Mouse (Mus musculus) gastrocnemius, postnatal 25 days (tissue): Measurements from ENCODE around the gene Snx3. TPM values are rescaled to one million over a fixed set of nuclear protein-coding genes. Genes with fewer than 3 reads are reported as not detected.

Experiments
- DNase-seq: peaks from one replicate; pipeline ENCODE4 v3.0.0; 2022
- long read RNA-seq, 2 experiments: library from polyadenylated mRNA; stranded (forward); transcript quantifications; one replicate each; pipeline ENCODE4 v2.0.0; 2021
- total RNA-seq, 2 experiments: library from RNA; stranded (reverse); gene quantifications; 1 replicate in 1 of 2; 2 replicates in 1 of 2; pipeline ENCODE4 v1.2.3; 2021

The Snx3 gene
- total RNA-seq: 100 to 1,000 TPM; 140 to 157 TPM
- long read RNA-seq, experiment 1, transcript Snx3-201 (4 exons, 1,401 nt): major isoform, 320 of 341 reads
- long read RNA-seq, experiment 1, partial matches to known transcripts: 3 of 341 reads
- long read RNA-seq, experiment 1, other reads (novel, unspliced or antisense): 15 of 341 reads
- long read RNA-seq, experiment 2, transcript Snx3-201 (4 exons, 1,401 nt): major isoform, 250 of 267 reads
- long read RNA-seq, experiment 2, partial matches to known transcripts: 6 of 267 reads
- long read RNA-seq, experiment 2, other reads (novel, unspliced or antisense): 11 of 267 reads

GRCm38 (mm10) chr10:42501775-42502348 is at the start of gene Snx3:
Gene Snx3, plus strand, starts transcription at chr10:42502030.
- peak; percentile 99 for DNase-seq

- no peak for DNase-seq
These were observed 47.6 kb upstream of the Snx3 start for GRCm38 (mm10) chr10:42454266-42454665.

DNA sequence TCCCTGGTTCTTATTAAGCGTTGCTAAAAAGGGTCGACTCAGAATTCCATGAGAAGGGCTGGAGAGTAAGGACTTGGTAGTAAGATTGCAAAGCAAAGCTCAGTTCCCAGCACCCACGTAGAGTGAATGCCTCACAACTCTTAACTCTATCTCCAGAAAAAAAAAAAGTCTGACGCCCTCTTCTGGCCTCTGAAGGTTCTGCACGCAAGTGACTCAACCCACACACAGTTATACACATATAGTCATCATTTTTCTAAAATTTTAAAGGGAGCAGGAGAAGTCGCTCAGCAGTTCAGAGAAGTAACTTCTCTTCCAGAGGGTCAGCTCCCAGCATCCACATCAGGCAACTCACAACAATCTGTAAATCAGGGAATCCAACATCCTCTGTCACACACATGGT is 47.1 kb upstream of the Snx3 start:
- no peak for DNase-seq

GRCm38 (mm10) chr10:42455981-42456380 is 45.8 kb upstream of the Snx3 start:
- no peak for DNase-seq

DNA sequence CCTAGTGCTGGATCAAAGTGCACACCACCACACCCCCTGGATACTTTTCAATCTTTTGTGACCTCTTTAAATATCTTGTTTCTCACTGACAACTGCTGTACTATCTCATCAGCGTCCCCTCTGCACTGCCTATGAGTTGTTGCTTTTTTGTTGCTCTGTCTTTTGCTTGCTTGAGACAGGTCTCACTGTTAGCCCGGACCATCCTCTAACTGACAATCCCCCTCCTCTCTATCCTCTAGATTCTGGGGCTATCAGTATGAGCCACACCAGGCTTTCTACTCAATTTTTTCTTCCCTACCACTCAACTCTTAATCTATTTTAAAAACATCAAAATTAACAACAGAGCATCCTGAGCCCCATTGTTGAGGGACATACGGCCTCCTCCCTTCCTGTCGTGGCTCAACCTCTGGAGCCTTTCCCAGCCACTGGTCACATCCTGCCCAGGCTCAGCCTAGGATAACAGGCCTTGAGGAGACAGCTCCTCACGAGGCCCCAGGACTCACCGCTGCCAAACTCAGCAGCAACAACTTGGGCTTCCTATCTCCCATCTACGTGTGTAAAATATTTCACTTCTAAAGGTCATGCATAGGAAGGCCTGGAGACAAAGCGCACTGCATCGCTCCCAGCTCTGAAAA is 44.2 kb upstream of the Snx3 start:
- DNase-seq: peak; percentile 61

DNA sequence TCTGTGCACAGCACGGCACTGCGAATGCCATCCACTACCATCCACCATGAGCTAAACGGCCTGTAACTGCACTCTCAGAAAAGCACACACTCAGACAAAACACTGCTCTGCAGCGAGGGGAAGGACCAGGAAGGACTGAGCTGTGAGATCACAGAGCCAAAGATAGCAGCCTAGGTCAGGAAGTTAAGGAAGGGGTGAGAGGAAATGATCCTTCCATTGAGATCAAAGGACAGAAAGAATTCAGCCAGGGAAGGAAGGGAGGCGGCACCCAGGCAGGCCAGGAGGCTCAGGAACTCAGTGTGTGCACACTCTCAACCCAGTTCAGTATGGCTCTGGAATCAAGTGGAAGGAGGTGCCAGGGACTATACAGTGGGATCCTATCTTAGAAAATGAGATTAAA is 37.6 kb upstream of the Snx3 start:
- no peak for DNase-seq

DNA sequence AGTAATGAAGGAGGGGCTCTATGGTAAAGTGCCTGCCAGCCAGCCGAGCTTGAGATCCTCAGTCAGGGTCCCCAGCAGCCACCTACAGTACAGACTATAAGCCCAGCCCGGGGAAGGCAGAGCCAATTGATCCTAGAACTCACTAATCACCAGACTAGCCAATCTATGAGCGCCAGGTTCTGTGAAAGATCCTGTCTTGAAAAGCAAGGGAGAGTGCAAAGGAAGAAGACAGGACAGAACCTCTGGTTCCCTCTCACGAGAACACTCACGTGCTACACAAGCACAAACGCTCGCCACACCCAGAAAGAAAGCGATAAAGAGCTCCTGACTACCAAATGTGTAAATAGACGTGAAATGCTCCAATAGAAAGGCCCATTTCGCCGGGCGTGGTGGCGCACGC is 37.0 kb upstream of the Snx3 start:
- no peak for DNase-seq

DNA sequence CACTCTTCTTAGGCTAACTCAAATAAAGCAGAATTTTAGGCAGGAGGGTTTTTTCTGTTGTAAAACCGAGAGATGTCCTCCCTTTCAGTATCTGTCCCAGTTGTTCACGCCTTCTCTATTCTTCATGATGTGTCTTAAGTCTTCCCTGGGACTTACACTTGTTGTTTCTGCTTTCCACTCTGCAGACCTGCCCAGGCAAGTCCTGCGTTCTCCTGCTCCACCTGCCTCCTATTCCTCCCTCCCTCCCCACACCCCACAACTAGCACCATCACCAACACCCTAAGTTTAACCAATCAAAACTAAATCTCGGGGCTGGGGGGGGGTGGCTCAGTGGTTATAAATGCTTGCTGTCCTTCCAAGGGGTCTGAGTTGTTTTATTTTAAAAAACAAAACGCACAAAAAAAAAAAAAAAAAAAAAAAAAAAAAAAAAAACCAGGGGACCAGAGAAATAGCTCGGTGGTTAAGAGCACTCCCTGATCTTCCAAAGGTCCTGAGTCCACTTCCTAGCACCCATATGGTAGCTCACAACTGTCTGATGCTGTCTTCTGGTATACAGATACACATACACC is 26.8 kb upstream of the Snx3 start:
- no peak for DNase-seq

DNA sequence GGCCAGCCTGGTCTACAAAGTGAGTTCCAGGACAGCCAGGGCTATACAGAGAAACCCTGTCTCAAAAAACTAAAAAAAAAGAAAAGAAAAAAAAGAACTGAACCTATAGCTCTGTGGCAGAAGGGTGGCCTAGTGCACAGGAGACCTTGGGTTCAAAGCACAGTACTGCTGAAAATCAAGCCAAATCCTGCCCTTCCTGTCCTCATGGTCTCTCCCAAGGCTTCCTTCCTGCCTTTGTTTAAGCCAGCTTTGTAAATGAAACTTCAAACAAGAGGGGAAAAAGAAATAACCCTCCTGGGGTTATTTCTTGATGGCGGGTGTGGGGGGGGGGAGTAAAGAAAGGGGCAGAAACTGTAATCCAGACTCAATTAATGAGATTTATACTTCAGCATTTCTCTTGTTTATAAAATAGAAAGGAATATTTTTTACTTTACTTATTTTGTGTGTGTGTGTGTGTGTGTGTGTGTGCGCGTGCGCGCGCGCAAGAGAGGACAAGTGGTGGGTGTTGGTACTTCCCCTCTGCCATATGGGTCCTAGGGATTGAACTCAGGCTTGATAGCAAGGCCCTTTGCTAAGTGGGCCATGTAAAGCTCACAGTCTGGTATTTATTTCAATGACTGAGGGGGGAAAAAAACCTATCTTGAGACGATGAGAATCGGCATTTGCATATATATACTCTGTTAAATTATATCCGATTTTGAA is 24.9 kb upstream of the Snx3 start:
- no peak for DNase-seq

GRCm38 (mm10) chr10:42477550-42478340 is 24.1 kb upstream of the Snx3 start:
- no peak for DNase-seq

GRCm38 (mm10) chr10:42478341-42478720 is 23.5 kb upstream of the Snx3 start, which contains the start of gene Afg1l:
Gene Afg1l, minus strand, starts transcription at chr10:42478565.
- DNase-seq: peak; percentile 95

GRCm38 (mm10) chr10:42480719-42481118 is 21.1 kb upstream of the Snx3 start:
- no peak for DNase-seq

DNA sequence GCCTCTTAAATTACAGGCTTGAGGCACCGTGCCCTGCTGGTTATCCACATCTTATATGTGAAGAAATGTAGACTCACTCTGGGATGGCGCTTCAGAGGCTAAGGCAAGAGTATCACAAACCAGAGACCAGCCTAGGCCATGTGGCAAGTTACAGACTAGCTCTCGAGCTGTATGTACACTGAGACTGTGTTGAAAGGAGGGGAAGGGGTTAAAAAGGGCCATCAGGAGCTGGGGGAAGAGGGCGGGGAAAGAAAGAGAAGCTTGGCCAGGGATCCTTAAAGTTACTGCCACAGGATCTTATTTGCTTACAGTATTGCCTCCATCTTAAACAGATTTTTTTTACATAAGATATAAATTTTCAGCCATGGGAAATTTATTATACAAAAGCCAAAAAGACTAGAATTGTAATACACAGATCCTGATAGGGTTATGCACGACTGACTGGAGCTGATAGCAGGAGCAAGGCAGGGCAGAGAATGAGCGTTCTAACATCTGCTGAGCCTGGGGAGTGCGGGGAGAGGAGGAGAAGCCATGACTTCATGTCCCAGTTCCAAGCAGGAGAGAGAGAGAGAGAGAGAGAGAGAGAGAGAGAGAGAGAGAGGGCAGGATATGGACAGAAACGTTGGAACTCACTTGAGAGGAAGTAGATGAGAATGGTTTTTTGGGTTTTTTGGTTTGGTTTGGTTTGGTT is 13.1 kb upstream of the Snx3 start:
- no peak for DNase-seq

GRCm38 (mm10) chr10:42491158-42491557 is 10.7 kb upstream of the Snx3 start:
- DNase-seq: no peak

DNA sequence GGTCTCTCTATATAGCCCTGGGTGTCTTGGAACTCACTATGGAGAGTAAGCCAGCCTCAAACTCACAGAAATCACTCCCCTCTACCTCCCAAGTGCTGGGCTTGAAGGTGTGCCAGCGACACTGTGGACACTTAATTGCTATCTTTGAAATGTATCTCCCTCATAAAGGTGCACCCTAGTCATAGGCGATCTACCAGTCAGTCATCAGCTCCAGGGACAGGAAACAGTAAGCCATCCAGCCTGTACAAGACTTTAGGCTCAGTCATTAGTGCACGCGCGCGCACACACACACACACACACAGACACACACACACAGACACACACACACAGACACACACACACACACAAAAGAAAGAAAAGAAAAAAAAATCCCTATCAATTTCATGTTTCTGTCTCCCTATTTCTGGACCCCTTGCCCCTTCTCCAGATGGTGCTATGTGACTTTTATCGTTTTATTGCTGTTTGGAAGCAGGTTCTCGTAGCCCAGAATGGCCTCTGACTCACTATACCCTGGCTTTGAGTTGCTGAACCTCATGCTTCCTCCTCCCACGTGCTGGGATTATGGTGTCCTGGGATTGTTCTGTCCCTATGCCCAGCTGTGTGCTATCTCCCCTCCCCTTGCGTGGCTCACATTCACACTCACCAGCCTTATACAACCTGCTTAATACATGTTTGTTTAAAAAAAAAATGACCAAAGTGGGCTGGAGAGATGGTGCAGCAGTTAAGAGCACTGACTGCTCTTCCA is 9.6 kb upstream of the Snx3 start:
- DNase-seq: no peak

- no peak for DNase-seq
These were observed 8.8 kb upstream of the Snx3 start for GRCm38 (mm10) chr10:42493000-42493399.

DNA sequence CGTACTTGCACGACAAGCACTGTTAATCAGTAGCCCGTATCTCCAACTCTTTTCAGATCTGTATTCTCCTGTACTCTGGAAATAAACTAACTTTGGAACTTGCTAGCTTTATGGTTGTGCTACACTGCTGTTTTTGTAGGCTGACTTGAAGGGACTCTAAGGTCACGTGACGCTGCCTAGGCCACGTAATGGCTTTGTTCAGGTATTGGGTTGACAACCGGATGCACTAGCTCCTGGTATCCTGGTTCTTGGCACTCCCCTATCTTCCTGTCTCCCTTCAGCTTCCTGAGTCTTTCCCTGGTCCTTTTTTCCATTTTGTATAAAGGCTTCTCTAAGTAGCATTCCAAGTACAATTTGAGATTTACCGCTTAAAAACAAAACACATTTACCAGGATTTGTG is 1.2 kb upstream of the Snx3 start:
- no peak for DNase-seq

GRCm38 (mm10) chr10:42501161-42501560 is 669 bp upstream of the Snx3 start:
- DNase-seq: no peak

DNA sequence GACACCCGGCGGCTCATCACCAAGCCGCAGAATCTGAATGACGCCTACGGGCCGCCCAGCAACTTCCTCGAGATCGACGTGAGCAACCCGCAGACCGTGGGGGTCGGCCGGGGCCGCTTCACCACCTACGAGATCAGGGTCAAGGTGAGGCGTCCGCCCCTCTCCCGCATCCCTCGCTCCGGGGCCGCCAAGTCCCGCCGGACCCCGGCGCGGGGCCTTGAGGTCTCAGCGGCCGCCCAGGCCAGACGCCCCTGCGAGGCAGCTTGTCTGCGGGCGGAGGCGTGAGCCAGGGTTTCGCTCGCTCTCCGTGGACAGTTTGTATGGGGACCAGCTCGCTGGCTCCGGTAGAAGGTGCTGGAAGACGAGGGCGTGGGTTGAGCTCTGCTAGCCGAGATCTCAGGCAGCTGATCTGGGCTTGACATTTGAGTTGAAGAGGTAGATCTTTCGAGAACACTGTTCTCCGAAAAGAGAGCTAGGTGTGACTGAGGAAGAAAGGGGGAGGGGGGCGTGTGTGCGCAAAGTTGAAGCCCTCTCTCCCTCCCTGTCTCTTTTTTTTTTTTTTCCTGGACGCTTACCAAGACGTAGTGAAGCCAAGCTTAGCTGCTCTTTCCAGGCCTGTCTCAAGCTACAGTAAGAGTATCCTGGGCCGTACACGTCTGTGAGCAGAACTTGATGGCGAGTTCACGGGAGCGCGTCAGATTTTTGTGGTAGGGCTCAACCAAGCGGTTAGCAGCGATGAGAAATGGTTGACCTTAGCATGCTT is 700 bp downstream of the Snx3 start:
- DNase-seq: no peak
